Mouse (Mus musculus) ZHBTc4 (cell line): ENCODE results near the gene Slc15a4.

Source experiments
- DNase-seq: peaks from one replicate; pipeline ENCODE4 v3.0.0-alpha.2; 2011; ENCODE audit warnings: low read depth, low spot score

The Slc15a4 gene

GRCm38 (mm10) chr5:127632167-127633145, at the start of gene Slc15a4, which contains the start of gene Glt1d1:
TSS of gene Slc15a4 (minus strand) at chr5:127632897.
TSS of gene Glt1d1 (plus strand) at chr5:127632262.
- peak; percentile 79 for DNase-seq

GRCm38 (mm10) chr5:127678501-127678900, 45.8 kb upstream of the Slc15a4 start:
- DNase-seq: peak; percentile 69

- peak; percentile 60 for DNase-seq
Observed at GRCm38 (mm10) chr5:127677561-127677960, 44.9 kb upstream of the Slc15a4 start.

- DNase-seq: peak; percentile 42
Observed at GRCm38 (mm10) chr5:127673913-127674312, 41.2 kb upstream of the Slc15a4 start.

GRCm38 (mm10) chr5:127660979-127661378, 28.3 kb upstream of the Slc15a4 start:
- DNase-seq: peak; percentile 71

GRCm38 (mm10) chr5:127660267-127660666, 27.6 kb upstream of the Slc15a4 start:
- peak; percentile 79 for DNase-seq

- peak; percentile 79 for DNase-seq
Observed at GRCm38 (mm10) chr5:127659312-127659711, 26.6 kb upstream of the Slc15a4 start.

- DNase-seq: no peak
Observed at GRCm38 (mm10) chr5:127658257-127658656, 25.6 kb upstream of the Slc15a4 start.

- DNase-seq: peak; percentile 81
Observed at GRCm38 (mm10) chr5:127649077-127649476, 16.4 kb upstream of the Slc15a4 start.

- DNase-seq: peak; percentile 75
Observed at GRCm38 (mm10) chr5:127648046-127648445, 15.3 kb upstream of the Slc15a4 start.

GRCm38 (mm10) chr5:127641185-127641958, 8.7 kb upstream of the Slc15a4 start:
- DNase-seq: no peak

GRCm38 (mm10) chr5:127640359-127640758, 7.7 kb upstream of the Slc15a4 start:
- DNase-seq: peak; percentile 77

GRCm38 (mm10) chr5:127639635-127640034, 6.9 kb upstream of the Slc15a4 start:
- peak; percentile 84 for DNase-seq

GRCm38 (mm10) chr5:127639067-127639605, 6.4 kb upstream of the Slc15a4 start:
- peak; percentile 82 for DNase-seq

- DNase-seq: no peak
Observed at GRCm38 (mm10) chr5:127638177-127638576, 5.5 kb upstream of the Slc15a4 start.

GRCm38 (mm10) chr5:127637622-127638021, 4.9 kb upstream of the Slc15a4 start:
- DNase-seq: no peak

GRCm38 (mm10) chr5:127633666-127634065, 969 bp upstream of the Slc15a4 start:
- no peak for DNase-seq

- no peak for DNase-seq
Observed at GRCm38 (mm10) chr5:127633188-127633587, 491 bp upstream of the Slc15a4 start.

GRCm38 (mm10) chr5:127631671-127632070, 1.0 kb downstream of the Slc15a4 start:
- DNase-seq: no peak

- DNase-seq: peak; percentile 52
Observed at GRCm38 (mm10) chr5:127627242-127627641, 5.5 kb downstream of the Slc15a4 start.

GRCm38 (mm10) chr5:127624427-127625213, 8.1 kb downstream of the Slc15a4 start:
- no peak for DNase-seq
